Mouse (Mus musculus): ENCODE measurements around the gene Camkv. TPM values are rescaled to one million over a fixed set of nuclear protein-coding genes. Genes with fewer than 3 reads are reported as not detected.

Camkv gene
- polyA plus RNA-seq, 1 experiment from 2014 or later = 13.0 TPM

DNA sequence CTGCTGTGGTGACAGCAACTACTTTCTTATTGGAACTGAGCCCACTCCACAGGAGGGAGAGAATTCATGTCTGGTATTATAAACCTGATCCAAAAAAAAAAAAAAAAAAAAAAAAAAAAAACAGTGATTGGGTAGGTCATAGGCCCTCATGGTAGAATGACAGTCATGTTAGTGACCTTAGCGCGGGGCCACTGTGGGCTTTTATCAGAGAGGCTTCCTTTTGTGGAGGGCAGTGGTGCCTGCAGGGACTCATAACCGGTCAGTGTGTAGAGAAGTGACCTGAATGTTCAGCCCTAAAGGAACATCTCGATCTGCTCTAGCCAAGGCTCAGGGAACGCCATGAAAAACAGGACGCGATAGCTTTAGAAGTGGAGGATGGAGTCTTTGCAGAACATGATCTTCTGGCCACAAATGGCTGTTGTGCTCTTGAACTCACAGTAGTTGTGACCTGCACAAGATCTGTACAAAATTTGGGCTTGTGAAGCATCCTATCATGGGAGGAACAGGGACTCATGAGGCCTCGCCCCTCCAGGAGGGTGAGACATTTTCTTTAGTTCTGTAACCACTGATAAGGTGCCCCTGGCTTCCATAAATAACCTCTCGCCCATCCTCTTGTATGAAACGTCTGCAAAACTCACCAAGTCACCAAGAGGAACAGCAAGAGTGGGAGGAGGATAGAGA lies 39.2 kb downstream of the Camkv start:
- H3K27ac ChIP-seq = no peak overlapping the region

DNA sequence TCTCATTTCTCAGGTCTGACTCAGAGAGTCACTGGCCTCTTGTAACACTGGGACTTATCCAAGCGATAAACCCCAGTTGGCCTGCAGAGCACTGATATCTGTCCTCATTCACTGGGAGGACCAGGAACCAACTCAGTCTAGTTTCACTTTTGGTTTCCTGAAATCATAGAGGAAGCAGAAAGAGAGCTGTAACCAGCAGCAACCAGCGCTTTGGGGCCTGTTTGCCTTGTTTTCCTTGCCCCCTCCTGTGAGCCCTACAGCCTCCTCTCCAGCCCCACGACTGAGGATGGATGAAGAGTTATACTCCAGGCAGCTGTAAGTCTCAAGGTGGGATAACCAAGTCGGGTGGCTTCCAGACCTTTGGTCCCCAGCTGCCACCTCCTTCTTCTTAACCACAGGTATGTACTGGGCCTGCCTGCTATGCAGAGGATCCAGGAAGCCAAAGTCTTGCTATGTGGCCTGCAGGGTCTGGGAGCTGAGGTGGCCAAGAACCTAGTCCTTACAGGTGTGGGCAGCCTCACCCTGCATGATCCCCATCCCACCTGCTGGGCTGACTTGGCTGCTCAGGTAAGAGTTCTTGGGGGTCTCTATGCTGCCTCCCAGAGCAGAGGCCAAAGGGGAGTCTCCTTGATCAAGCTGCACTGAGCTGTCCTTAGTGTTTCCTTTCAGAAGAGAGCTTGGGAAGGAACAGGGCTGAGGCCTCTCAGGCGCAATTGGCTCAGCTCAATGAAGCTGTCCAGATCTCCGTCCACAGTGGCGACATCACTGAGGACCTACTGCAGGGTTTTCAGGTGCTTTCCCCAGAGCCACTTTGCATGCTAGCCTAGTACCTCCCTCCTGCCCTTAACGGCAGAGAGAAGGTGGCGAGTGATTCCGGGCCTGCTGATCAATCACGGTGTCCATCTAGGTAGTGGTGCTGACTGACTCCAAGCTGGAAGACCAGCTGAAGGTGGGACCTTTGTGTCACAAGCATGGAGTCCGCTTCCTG lies 40.2 kb downstream of the Camkv start, which contains the start of gene Uba7:
Gene Uba7, plus strand, starts transcription at position 107 of the 988 bp plus-strand sequence.
- no peaks in the 10 kb centered on the region for H3K9me3 ChIP-seq
- WGBS = 73% methylated on average over 12 of the region's 12 CpGs

More for the DNA sequence above, 39.2 kb downstream of the Camkv start:
- Histone ChIP-seq H3K4me3 (no peak overlapping the region), H3K9me3 (no peaks in the 10 kb centered on the region), H3K36me3 (peaks cover 34% of the 10 kb centered on the region), H3K4me1 (replicated peaks) (peaks cover 6% of the 10 kb centered on the region), H3K27me3 (ENCODE audit: insufficient read depth, poor library complexity, severe bottlenecking) (no peaks in the 10 kb centered on the region)
- WGBS = 80% methylated on average over 10 of the region's 10 CpGs
- no peak for DNase-seq (ENCODE audit: low spot score)

DNA sequence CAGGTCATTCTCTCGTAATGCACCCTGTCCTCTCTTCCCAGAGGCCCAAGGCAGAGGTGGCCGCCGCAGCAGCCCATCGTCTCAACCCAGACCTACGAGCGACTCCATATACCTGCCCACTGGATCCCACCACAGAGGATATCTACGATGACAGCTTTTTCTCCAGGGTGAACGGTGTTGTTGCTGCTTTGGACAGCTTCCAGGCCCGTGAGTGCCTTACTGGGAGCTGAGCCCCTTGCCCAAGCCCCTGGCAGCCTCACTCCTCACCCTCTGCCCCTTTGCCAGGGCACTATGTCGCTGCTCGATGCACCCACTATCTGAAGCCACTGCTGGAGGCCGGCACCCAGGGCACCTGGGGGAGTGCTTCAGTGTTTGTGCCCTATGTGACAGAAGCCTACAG lies 43.3 kb downstream of the Camkv start:
- H3K27ac ChIP-seq = peak overlapping the region; percentile 56
- WGBS = 92% methylated on average over 12 of the region's 12 CpGs
- H3K4me3 ChIP-seq = no peak overlapping the region
- no peaks in the 10 kb centered on the region for H3K9me3 ChIP-seq
- no peak for DNase-seq (ENCODE audit: low spot score)
- H3K4me1 ChIP-seq (replicated peaks) = peaks cover 45% of the 10 kb centered on the region
- no peaks in the 10 kb centered on the region for H3K36me3 ChIP-seq
- peaks cover 7% of the 10 kb centered on the region; the same call in 1 of the 2 replicates for H3K27me3 ChIP-seq (ENCODE audit: insufficient read depth, poor library complexity, severe bottlenecking)

More for the DNA sequence above, 40.2 kb downstream of the Camkv start, which contains the start of gene Uba7:
- no peak for DNase-seq (ENCODE audit: low spot score)
- Histone ChIP-seq H3K27me3 (ENCODE audit: insufficient read depth, poor library complexity, severe bottlenecking) (no peaks in the 10 kb centered on the region), H3K27ac (peak within 1 kb of the TSS; percentile 66), H3K4me3 (peak within 1 kb of the TSS; percentile 16), H3K4me1 (replicated peaks) (peaks cover 14% of the 10 kb centered on the region), H3K36me3 (peaks cover 23% of the 10 kb centered on the region)

DNA sequence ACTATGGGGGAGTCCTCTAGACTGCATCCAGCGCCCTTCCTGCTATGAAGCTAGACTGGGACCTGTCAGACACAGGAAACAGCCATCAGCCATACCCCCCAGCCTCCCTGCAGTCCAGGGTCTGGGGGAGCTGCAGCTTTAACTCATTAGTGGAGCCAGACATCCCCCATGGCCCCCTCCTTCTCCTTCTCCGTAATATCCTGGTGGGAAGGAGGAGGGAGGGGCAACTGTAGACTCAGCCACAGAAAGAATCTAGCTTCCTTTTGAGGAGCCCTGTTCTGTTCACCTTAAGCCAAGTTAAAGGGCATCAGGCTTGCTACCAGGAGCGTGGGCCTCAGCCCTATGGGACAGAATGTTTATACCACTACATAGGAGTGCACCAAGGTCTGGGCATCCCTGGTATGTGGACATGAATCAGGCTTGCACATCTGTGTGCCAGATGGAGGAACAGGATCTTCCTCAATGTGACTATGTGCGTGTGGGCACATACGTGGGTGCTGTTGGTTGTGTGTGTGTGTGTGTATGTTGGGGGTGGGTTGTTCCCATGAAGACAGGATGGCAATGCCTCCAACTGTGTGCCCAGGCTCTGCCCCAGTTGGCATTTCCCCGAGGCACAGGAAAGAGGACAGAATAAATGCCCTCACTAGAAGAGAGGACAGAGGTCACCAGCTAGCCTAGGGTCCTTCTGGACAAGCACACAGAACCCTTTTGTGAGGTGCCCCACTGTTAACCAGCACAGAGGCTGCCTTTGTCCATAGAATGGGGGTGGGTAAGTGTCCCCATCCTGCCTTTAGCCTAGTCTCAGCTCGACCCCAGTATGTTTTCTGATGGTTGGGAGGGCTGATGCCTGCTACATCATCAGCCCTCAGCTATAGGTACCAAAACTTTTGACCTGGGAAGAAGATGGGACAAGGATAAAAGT lies 46.5 kb downstream of the Camkv start:
- H3K27ac ChIP-seq = peak overlapping the region; percentile 88
- H3K4me3 ChIP-seq = peak overlapping the region; percentile 72
- DNase-seq (ENCODE audit: low spot score) = peak; percentile 65
- no peaks in the 10 kb centered on the region for H3K9me3 ChIP-seq
- H3K4me1 ChIP-seq (replicated peaks) = peaks cover 68% of the 10 kb centered on the region
- WGBS = 45% methylated on average over 7 of the region's 7 CpGs
- H3K36me3 ChIP-seq = no peaks in the 10 kb centered on the region
- peaks cover 24% of the 10 kb centered on the region for H3K27me3 ChIP-seq (ENCODE audit: insufficient read depth, poor library complexity, severe bottlenecking)

DNA sequence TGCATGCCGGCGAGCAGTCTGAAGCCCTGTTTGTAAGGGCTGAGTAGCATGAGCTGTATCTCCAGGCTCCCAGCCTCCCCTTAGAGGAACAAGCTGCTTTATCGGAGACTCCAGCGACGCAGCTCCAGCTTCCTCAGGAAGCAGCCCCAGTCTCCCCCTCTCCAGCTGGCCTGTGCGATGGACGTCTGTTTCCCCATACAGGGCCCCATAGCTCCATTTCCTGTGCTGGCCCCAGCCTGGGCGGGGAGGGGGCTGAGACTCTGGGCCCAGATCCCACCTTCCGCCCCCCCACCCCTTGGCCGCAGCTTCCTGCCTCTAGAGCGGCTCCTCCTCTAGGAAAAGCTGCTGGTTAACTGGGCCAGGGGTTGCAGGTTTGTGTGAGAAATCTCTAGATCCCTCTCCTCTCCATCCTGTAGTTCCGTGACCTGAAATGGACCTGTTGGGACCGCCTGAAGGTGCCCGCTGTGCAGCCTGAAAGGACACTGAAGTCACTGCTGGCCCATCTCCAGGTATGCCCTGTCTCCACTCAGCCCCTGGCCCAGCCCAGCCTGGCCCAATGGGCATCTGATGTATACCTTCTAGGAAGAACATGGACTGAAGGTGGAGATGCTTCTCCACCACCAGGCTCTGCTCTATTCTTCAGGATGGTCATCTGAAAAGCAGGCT lies 47.3 kb downstream of the Camkv start, which contains the start of gene Gm20661:
Gene Gm20661, plus strand, starts transcription at position 378 of the 666 bp plus-strand sequence.
- Histone ChIP-seq H3K27me3 (ENCODE audit: insufficient read depth, poor library complexity, severe bottlenecking) (peaks cover 24% of the 10 kb centered on the region), H3K4me3 (peak within 1 kb of the TSS; percentile 72), H3K36me3 (no peaks in the 10 kb centered on the region), H3K4me1 (replicated peaks) (peaks cover 68% of the 10 kb centered on the region), H3K9me3 (no peaks in the 10 kb centered on the region), H3K27ac (peak within 1 kb of the TSS; percentile 88)
- 47% methylated on average over 14 of the region's 14 CpGs for WGBS
- peak; percentile 77 for DNase-seq (ENCODE audit: low spot score)

DNA sequence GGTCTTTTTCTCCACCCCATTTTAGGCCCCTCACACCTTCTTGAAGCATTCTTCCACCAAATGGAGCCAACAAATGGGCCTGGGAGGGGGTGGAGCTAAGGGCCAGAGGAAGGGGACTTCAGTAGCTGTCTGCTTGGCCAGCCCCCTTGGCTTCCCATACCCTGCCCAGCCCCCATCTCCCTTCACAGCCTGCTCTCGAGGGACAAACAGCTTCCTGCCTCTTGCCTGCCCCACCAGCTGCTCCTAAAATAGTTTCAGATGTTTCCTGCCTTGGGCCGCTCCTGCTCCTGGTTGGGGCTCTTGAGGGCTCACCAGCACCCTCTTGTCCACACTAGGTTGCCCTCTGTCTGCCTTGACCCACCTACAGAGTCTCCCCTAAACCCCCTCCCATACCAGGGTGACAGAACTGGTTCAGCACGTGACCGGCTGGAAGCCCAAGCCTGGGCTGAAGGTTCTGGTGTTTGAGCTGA lies 48.0 kb downstream of the Camkv start:
- DNase-seq (ENCODE audit: low spot score) = peak; percentile 75
- Histone ChIP-seq H3K4me1 (replicated peaks) (peaks cover 72% of the 10 kb centered on the region), H3K36me3 (no peaks in the 10 kb centered on the region), H3K4me3 (peak overlapping the region; percentile 72), H3K27ac (peak overlapping the region; percentile 88), H3K27me3 (ENCODE audit: insufficient read depth, poor library complexity, severe bottlenecking) (peaks cover 24% of the 10 kb centered on the region), H3K9me3 (no peaks in the 10 kb centered on the region)
- 38% methylated on average over 4 of the region's 4 CpGs for WGBS

DNA sequence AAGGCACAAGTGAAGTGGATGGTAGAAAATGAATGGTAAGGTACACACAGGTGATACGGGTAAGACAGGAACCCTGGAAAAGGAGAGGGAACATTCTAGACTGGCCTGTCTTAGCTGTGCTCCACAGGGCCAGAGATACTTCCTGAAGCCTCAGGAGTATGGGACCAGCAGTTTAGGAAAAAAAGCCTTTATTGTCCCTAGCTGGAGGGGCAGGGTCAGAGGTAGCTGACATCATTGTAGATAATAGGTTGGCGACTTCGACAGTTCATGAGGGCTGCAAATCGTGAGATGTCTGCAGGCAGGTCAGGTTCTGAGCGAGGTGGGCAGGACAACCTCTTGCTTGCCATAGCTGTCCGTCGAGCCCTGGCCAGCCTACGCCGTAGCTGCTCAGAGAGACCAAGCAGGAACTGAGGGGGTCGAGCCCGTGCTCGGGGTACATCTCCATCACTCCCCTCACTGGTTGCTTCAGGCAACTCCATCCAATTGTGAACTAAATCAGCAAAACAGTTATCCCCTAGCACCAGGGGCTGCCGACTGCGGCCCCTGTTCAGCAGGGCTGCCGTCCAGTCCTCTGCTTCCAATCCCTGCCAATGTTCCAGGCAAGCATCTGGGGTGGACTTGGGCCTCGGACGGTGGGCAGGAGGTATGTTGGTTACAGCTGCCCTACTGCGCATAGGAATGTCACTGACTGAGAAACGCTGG lies 48.7 kb downstream of the Camkv start:
- no peaks in the 10 kb centered on the region for H3K9me3 ChIP-seq
- 63% methylated on average over 19 of the region's 19 CpGs for WGBS
- H3K27me3 ChIP-seq (ENCODE audit: insufficient read depth, poor library complexity, severe bottlenecking) = peaks cover 24% of the 10 kb centered on the region
- H3K4me1 ChIP-seq (replicated peaks) = peaks cover 73% of the 10 kb centered on the region
- H3K4me3 ChIP-seq = peak overlapping the region; percentile 72
- no peak for DNase-seq (ENCODE audit: low spot score)
- peak overlapping the region; percentile 88 for H3K27ac ChIP-seq
- H3K36me3 ChIP-seq = no peaks in the 10 kb centered on the region

DNA sequence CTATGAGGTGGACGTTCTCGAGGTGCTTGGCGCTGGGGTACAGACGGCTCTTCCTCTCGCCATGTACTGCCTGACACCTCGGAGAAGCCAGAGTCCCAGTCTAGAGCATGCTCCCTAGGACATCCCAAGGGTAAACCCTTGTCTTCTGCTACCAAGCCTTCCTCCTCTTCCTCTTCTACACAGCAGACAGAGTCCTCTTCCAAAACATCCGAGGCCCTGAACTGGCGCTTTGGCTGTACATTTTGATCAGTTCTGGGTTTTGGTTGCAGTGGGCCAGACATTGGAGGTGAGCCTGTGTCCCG lies 49.2 kb downstream of the Camkv start:
- peak overlapping the region; percentile 72 for H3K4me3 ChIP-seq
- 57% methylated on average over 9 of the region's 9 CpGs for WGBS
- DNase-seq (ENCODE audit: low spot score) = no peak
- peaks cover 72% of the 10 kb centered on the region for H3K4me1 ChIP-seq (replicated peaks)
- peak overlapping the region; percentile 88 for H3K27ac ChIP-seq
- H3K36me3 ChIP-seq = no peaks in the 10 kb centered on the region
- peaks cover 24% of the 10 kb centered on the region for H3K27me3 ChIP-seq (ENCODE audit: insufficient read depth, poor library complexity, severe bottlenecking)
- H3K9me3 ChIP-seq = no peaks in the 10 kb centered on the region

DNA sequence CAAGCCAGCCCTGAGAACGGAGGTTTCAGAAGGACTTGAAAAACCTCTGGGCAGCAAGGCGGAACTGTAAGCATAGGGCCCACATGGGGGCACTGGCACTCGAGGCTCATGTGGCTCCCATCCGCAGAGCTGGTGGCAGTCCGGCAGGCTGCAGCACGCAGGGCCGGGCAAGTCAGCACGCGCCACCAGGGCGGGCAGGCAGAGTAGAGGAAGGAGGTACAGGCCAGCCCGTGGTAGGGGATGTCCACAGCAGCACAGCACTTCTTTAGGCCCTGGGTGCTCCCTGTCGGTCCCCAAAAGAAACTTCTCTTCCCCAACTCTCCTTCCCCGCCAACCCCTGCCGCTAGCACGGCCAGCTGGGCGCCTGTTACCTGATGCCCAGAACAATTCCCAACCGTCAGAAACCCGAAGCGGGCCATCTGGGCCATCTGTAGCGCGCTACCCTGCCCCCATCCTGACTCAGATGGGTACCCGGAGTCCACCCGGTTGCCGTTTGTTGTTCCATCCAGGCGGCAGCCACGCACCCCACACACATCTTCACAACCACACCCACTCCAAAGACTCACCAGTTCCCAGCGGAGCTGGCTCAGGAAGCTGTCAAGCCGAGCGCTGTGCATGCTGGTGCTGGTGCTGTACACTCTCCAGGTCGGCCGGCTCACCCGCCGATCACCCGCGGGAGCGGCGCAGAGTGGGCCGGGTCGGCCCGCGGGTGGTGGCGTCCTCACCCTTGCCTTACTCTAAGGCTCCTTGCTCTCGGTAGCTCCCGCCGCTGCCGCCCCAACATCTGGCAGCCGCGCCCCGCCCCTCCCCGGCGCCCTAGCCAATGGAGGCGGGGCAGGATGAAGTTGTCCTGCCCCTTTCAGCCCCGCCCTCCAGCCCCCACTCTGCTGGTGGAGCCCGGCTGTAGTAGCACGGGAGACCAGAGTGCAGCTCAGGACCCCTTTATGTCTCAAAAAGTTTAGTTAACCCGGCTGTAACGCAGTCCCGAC lies 50.0 kb downstream of the Camkv start, which contains the start of gene Inka1:
Gene Inka1, minus strand, starts transcription at position 749 of the 989 bp plus-strand sequence.
- H3K9me3 ChIP-seq = no peaks in the 10 kb centered on the region
- 1% methylated on average over 58 of the region's 58 CpGs for WGBS
- DNase-seq (ENCODE audit: low spot score) = peak; percentile 88
- no peaks in the 10 kb centered on the region for H3K36me3 ChIP-seq
- H3K4me3 ChIP-seq = peak within 1 kb of the TSS; percentile 72
- H3K4me1 ChIP-seq (replicated peaks) = peaks cover 68% of the 10 kb centered on the region
- H3K27ac ChIP-seq = peak within 1 kb of the TSS; percentile 88
- peaks cover 24% of the 10 kb centered on the region for H3K27me3 ChIP-seq (ENCODE audit: insufficient read depth, poor library complexity, severe bottlenecking)

DNA sequence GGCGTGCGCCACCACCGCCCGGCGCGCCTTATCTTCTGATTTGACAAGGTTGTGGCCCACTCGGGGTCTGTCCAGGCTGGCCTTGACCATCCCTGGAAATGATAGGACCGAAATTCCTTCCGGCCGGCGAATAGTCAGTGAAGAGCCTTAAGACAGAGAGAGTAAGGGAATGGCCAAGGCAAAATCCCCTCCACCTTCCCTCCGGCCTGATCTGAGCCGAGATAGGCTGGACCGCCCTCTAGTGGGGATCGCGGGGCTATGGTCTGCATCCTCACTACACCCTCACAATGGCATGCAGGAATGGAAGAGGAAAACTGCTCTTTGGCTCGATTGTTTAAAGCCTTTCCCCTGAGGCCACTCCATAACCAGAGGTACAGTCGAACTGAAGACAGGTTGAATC lies 50.9 kb downstream of the Camkv start:
- Histone ChIP-seq H3K36me3 (no peaks in the 10 kb centered on the region), H3K4me1 (replicated peaks) (peaks cover 59% of the 10 kb centered on the region), H3K27ac (0 out of 2 replicates have a peak overlapping the region, but pooled peaks have one; percentile 88), H3K4me3 (peak overlapping the region; percentile 72), H3K27me3 (ENCODE audit: insufficient read depth, poor library complexity, severe bottlenecking) (peaks cover 24% of the 10 kb centered on the region), H3K9me3 (no peaks in the 10 kb centered on the region)
- peak; percentile 87 for DNase-seq (ENCODE audit: low spot score)
- WGBS = 6% methylated on average over 18 of the region's 18 CpGs

All from hindbrain, embryonic 10.5 days (tissue).